Mouse (Mus musculus) cerebellum, postnatal 14 days (tissue): ENCODE results near the gene Zfp423.

Experiments used
- DNase-seq, 2 experiments: peaks; one replicate each; pipeline ENCODE4 v3.0.0; 2021; ENCODE audit warnings: mixed read lengths in 2 of 2

Gene Zfp423

GRCm38 (mm10) chr8:87742016-87742415 lies 217.4 kb downstream of the Zfp423 start:
- DNase-seq, result peak; percentile 86

- no peak for DNase-seq
These were observed 218.4 kb downstream of the Zfp423 start for GRCm38 (mm10) chr8:87740946-87741530.

- peak; percentile 47 to 51 for DNase-seq
These were observed 221.5 kb downstream of the Zfp423 start for GRCm38 (mm10) chr8:87737900-87738299.

GRCm38 (mm10) chr8:87734902-87735301 lies 224.5 kb downstream of the Zfp423 start:
- no peak for DNase-seq

- DNase-seq, result no peak
These were observed 224.9 kb downstream of the Zfp423 start for GRCm38 (mm10) chr8:87734496-87734895.

- DNase-seq, result no peak
These were observed 228.3 kb downstream of the Zfp423 start for GRCm38 (mm10) chr8:87731062-87731461.

GRCm38 (mm10) chr8:87723015-87723414 lies 236.4 kb downstream of the Zfp423 start:
- DNase-seq, result no peak

- no peak for DNase-seq
These were observed 240.1 kb downstream of the Zfp423 start for GRCm38 (mm10) chr8:87719137-87719815.

GRCm38 (mm10) chr8:87717445-87717844 lies 241.9 kb downstream of the Zfp423 start:
- DNase-seq, result peak in 1 of 2 experiments; percentile 29

- no peak for DNase-seq
These were observed 242.6 kb downstream of the Zfp423 start for GRCm38 (mm10) chr8:87716726-87717248.

GRCm38 (mm10) chr8:87715731-87716682 lies 243.4 kb downstream of the Zfp423 start:
- DNase-seq, result peak; percentile 90 to 94

GRCm38 (mm10) chr8:87713946-87714345 lies 245.4 kb downstream of the Zfp423 start:
- peak in 1 of 2 experiments; percentile 49 for DNase-seq

- peak; percentile 53 to 56 for DNase-seq
These were observed 247.4 kb downstream of the Zfp423 start for GRCm38 (mm10) chr8:87711955-87712354.

- DNase-seq, result peak; percentile 58 to 63
These were observed 251.2 kb downstream of the Zfp423 start for GRCm38 (mm10) chr8:87708127-87708637.

GRCm38 (mm10) chr8:87707176-87707575 lies 252.2 kb downstream of the Zfp423 start:
- no peak for DNase-seq

GRCm38 (mm10) chr8:87704756-87705155 lies 254.6 kb downstream of the Zfp423 start:
- DNase-seq, result peak in 1 of 2 experiments; percentile 40

- peak; percentile 76 to 78 for DNase-seq
These were observed 256.5 kb downstream of the Zfp423 start for GRCm38 (mm10) chr8:87702790-87703311.

- peak; percentile 88 to 91 for DNase-seq
These were observed 257.3 kb downstream of the Zfp423 start for GRCm38 (mm10) chr8:87702051-87702521.

- DNase-seq, result peak in 1 of 2 experiments; percentile 45
These were observed 257.8 kb downstream of the Zfp423 start for GRCm38 (mm10) chr8:87701583-87701982.

- no peak for DNase-seq
These were observed 259.1 kb downstream of the Zfp423 start for GRCm38 (mm10) chr8:87700321-87700720.

GRCm38 (mm10) chr8:87697127-87697526 lies 262.3 kb downstream of the Zfp423 start:
- DNase-seq, result no peak

GRCm38 (mm10) chr8:87693741-87694140 lies 265.7 kb downstream of the Zfp423 start:
- no peak for DNase-seq
